Mouse (Mus musculus) adrenal gland, postnatal 25 days (tissue): ENCODE measurements around the gene Txnip. TPM values are rescaled to one million over a fixed set of nuclear protein-coding genes. Genes with fewer than 3 reads are reported as not detected.

Source experiments
- DNase-seq: peaks from one replicate; pipeline ENCODE4 v3.0.0; 2021; ENCODE audit warnings: mixed read lengths
- total RNA-seq: library from RNA; stranded (reverse); gene quantifications from 2 replicates; pipeline ENCODE4 v1.2.3, GENCODE M21; 2021

Gene Txnip
- total RNA-seq, 1 experiment from 2014 or later, result 586 TPM

DNA sequence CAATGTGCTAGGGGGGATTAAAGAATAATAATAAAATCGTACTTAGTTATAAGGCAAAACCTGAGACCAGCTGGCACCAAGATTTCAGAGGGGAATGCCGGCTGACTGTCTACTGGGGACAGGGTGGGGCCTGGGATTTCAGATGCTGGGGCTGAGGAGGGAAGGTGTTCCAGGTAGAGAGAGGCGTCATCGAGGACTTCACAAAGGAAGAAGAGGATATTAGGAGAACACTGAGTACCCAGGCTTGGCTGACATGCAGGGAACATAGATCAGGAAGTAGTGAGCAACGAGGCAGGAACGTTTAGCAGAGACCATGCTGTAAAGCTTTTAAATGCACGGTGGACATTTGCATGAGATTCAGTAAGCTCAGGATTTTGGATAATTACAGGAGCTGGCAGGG is 5.9 kb upstream of the Txnip start:
- no peak for DNase-seq

DNA sequence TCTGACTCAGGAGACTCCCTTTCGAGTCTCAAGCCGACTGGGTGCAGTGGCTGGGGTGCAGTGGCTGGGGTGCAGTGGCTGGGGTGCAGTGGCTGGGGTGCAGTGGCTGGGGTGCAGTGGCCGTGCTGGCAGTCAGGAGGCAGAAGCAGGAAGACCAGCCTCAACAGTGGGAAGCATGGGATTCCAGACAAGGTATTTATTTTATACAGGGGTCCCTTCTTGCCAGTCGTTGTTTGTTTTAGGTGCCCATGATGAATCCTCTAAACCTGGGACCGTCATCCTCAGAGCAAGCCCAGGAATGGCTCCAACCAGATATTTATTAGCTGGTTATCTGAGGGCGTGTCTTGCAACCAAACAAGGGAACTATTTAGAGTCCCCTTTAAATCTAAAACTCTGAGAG is 4.2 kb upstream of the Txnip start:
- DNase-seq, result no peak

DNA sequence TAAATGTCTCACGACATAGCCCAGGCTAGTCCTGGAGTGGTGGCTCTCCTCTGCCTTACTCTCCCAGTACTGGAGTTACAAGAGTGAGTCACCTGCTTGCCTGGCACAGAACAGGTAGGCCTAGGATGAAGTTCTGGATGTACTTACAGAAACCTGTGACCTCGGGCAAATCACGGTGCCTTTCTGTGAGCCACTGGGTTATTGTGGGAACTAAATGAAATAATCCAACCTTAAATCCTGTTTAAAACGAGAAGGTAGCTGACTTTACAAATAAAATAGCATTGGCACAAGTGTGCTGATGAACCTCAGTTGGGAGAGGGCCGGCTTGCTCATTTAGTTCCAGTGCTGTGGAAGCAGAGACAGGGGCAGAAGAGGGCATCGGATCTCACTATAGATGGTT is 3.5 kb upstream of the Txnip start:
- DNase-seq, result no peak

DNA sequence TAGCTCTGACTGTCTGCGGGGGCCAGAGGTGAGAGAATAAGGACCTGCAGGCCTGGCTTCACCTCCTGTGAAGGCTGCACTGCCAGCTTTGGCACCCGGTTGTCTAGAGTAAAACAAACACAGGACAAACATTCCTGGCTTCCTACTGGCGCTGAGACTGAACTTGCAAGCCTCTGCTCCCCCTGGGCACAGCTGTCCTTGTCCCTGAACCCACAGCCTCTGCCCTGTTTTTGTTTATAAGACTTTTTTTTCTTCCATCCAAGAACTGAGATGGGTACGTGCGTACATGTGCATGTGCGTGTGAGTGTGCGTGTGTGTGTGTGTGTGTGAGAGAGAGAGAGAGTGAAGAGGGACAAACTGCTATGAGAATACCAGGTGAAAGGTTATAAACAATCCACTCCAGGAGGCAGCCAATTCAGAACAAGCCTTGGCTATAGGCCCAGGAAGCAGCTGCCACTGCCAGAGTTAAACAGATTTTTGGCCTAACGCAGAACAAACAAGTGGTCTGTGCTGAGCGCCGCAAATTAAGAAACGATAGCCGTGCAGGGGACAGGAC is 2.6 kb upstream of the Txnip start:
- DNase-seq, result peak; percentile 55

DNA sequence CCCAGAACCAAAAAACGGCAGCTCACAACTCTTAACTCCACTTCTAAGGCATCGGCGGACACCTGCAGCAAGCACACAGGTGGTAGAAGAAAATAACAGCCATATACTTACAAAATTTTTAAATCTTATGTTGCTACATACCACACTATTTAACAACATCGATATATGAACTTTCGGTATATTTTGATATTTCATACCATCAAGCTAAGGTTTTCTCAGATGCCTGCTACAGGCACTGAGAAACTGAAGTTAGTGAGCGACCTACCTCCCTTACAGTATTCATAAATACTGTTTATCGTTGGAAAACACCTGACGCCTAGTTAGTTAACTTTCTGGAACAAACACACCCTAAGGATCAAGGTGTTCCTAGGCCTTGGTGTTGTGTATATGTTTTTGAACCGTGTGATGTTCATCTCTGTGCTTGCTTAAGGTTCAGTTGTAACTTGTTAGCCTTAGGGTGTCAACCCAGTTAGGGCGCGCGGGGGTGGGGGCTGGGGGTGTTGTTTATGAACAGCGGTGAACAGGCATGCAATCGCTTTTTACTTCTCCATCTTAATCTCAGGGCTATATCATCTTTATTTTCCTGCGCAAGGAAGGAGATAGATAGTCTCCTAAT is 1.6 kb upstream of the Txnip start:
- DNase-seq, result no peak

DNA sequence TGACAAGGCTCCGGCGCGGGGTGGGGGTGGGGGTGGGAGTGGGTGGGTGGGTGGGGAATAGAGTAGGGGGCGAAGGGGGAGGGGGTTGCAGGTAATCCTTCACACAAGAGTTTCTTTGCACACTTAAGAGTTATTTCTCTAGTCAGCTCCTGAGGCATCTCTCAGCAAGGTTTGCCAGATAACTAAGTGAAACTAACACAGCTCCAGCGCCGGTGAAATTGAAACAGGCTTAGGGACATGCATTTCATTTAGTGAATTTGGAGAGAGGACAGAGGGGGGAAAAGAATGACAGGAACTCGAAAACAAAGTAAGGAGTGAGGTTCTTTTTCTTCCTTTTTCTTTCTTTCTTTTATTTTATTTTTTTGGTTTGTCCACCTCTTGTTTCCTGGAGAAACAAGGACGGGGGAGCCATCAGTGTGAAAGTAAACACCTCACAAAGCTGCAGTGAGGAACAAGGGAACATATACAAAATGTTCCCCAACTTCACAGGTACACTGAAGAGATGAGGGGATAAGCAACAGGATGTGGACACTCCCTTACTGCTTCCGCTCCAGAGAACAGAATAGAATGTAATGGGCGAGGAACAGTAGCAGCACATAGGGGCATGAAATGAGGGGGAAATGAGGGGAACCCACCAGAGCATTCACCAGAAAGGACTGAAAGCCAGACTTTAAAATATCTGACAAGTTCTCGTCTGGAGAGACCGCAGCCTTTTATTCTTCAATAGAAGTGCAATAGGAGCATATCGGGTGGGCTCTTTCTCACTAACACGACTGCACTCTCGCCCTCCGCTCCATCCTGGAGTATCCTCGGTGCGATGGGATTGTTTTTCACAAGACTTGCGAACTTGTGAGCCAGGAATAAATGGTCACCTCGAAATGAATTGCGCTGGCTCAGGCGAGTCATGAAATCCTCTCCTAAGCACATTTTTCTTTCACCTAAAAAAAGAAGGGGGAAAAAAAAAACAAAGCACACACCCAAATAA is 814 bp upstream of the Txnip start:
- no peak for DNase-seq

DNA sequence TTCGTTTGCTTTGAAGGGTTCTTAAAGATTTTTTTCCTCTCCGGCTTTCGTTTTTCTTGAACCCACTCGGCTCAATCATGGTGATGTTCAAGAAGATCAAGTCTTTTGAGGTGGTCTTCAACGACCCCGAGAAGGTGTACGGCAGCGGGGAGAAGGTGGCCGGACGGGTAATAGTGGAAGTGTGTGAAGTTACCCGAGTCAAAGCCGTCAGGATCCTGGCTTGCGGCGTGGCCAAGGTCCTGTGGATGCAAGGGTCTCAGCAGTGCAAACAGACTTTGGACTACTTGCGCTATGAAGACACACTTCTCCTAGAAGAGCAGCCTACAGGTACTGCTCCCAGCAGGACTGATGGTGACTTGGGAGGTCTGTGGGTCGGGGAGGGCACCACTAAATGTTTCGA is 402 bp downstream of the Txnip start:
- DNase-seq, result no peak

DNA sequence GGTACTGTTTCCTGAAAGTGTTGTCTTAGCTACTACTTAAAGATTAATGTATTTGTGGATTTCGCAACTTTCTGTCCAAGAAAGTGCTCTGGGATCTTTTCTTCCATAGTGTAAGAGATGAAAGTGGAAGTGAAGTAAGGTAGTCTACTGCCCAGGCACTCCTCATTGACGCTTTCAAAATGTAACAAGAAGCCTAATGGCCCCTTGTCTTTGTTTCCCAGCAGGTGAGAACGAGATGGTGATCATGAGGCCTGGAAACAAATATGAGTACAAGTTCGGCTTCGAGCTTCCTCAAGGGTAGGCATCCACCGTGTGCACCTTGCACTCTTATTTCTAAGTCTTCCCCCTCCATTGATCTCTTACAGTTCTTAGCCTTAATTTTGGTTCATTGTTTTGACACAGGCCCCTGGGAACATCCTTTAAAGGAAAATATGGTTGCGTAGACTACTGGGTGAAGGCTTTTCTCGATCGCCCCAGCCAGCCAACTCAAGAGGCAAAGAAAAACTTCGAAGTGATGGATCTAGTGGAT is 975 bp downstream of the Txnip start:
- DNase-seq, result no peak

DNA sequence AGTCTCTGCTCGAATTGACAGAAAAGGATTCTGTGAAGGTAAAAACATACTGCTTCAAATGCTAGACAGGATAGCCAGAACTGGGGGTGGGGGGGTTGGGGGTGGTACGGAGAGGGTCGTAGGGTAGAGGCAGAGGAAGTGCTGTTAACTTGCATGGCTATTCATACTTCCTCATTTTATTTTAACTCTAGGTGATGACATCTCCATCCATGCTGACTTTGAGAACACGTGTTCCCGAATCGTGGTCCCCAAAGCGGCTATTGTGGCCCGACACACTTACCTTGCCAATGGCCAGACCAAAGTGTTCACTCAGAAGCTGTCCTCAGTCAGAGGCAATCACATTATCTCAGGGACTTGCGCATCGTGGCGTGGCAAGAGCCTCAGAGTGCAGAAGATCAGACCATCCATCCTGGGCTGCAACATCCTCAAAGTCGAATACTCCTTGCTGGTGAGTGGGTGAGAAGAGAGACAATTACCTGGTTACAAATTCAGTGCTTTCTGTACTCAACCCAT is 1.7 kb downstream of the Txnip start:
- DNase-seq, result no peak

DNA sequence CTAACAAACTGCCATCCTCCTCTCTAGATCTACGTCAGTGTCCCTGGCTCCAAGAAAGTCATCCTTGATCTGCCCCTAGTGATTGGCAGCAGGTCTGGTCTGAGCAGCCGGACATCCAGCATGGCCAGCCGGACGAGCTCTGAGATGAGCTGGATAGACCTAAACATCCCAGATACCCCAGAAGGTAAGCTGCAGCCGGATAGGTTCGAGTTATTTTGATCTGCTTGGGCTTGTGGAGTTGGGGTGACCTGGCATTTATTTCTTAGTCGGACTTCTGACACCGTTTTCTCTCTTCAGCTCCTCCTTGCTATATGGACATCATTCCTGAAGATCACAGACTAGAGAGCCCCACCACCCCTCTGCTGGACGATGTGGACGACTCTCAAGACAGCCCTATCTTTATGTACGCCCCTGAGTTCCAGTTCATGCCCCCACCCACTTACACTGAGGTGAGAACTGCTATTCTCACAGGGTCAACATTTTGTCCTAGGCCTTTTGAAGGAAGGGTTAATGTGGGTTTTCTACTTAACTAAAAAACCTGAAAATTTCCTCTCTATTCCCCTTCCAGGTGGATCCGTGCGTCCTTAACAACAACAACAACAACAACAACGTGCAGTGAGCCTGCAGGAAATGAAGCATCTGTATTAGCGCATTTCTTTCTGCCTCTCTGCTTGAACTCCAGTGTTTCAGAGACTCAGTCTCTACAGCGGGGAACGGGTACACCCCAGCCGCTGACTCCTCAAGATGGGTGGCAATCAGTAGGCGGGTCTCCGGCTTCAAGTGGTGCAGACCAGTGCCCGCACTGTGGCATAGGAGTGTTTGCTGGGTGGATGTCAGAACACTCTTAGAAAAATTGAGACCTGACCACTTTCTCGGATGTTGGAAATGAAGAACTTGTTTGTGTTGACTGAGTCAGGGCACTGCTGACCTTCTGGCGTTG is 2.4 kb downstream of the Txnip start:
- DNase-seq, result no peak

DNA sequence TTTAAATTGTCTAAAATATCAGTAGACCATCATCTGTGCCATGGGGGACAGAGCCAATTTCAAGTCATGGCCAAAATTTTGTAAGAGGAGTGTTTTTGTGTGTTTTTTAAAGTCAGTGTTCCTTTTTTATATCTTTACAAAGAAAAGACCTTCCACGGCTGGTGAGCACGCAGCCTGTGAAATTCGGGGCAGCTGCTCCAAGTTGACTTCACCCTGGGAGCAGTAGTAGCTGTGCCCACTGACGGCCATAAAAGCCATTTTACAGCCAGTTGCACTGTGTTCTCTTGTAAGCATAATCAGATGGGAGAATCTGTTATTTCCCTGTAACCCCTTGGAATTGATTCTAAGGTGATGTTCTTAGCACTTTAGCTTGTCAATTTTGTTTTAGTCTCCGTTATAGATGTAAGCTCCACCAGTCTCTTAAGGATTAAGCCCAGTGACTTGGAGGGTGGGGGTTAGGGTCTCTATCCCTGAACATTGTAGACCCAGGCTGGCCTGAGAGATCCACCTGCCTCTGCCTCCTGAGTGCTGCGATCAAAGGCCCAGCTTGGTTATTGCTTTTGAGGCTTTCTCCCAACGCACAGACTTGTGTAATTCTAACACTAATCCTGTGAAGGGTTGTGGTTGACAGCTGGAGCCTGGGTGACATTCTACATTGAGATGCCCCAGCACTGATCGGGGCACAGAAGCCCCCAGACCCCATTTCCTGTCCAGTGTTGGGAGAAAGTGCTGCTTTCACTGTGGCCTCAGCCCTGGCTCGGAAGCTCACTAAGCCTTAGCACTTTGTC is 3.3 kb downstream of the Txnip start:
- DNase-seq, result no peak

DNA sequence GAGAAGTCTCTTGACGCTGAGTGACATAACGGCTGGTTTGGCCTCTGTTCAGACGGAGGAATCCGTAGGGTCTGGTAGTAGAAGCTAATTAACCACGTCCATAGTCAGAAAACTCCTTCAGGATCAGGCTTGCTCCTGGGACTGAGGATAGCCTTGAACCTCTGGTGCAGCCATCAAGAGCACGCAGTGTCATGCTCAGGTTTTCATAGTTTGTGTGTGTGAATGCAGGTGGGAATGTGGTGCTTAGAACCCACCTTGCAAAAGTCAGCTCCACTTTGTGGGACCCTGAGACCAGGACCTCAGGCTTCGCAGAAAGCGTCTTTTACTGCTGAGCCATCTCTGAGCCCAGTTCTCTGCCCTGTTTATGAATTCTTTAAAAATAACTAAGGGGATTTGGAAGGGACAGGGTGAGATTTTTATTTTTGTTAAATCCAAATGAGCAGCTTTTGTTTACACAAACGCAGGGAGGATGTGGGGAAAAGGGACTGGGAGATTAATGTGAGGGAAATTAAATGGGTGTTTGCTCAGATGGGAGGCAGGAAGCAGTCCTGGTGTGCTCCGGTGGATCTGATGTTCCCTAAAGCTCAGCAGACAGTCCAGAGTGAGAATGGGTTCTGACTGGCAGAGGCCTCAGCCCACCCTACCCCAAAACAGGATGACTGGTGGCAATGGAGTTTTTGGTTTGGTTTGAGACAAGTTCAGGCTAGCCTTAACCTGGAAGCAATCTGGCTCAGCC is 4.4 kb downstream of the Txnip start:
- no peak for DNase-seq

DNA sequence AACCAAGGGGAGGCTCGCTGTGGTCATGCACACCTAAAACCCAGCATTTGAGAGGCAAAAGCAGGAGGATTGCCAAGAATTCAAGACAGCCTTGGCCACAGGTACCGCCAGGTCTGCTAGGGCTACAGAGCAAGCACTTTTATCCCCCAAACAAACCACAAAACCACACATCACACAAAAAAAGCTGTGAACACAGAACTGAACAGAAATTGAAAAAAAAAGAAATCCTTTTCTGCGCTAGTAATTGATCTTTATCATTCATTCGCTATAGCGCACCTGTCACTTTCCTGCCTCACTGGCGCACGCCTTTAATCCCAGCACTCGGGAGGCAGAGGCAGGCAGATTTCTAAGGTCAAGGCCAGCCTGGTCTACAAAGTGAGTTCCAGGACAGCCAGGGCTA is 5.5 kb downstream of the Txnip start:
- DNase-seq, result no peak

DNA sequence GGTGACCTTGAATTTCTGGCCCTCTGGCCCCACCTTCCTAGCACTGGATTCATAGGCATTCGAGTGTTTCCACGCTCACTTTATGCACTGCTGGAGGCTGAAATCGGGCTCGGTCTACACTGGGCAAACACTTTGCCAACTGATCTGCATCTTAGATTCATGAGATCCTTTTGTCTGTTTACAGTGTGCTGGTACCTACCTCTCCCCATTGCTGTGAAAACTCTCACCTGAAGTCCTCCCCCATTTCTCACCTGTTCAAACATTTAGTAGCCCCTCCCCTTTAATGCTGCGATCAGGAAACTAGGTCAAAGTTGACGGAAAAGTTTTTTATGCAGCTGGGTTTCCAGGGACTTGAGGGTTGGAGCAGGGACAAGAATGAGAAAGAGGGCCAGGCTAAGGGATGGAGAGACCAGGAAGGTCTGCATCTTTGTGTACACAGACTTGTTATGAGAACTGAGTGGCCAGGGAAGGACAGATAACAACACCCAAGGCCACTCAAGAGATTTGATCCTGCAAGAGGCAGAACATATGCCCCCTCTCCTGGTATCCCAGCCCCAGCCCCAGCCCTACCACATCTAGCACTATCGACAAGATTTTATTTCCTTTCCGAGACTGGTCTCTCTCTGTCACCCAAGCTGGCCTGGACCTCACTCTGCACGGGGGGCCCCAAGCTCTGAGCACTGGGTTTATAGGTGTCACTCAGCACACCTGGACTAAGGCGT is 6.3 kb downstream of the Txnip start:
- DNase-seq, result no peak

DNA sequence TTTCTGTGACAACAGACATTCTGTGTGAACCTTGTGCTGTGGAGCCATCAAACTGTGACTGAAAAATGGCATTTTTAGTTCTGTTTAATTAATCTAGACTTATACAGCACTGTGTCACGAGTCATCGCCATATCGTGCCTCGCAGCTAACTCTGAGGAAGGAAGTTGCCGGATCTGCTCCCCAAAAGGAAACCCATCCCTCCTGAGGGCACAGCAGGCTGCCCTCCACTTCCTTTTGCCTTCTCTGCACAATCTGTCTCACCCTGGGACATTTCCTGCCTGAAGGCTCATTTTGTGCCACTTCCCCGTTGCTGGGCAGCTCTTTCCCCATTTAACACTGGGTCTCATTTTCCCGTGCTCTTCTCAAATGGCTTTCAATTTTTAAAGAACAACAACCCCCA is 6.9 kb downstream of the Txnip start:
- no peak for DNase-seq

DNA sequence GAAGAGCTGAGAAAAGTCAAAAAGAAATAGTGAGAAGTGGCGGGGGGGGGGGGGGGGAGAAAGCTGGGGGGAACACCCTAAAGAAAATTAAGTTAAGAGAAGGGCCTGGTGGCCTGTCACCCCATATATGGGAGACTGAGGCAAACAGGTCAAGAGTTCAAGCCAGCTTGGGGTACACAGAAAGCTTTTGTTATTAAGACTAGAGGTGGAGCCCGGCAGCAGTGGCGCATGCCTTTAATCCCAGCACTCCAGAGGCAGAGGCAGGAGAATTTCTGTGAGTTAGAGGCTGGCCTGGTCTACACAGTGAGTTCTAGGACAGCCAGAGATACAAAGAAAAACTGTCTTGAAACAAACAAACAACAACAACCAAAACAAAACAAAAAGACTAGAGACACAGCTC is 7.3 kb downstream of the Txnip start:
- no peak for DNase-seq

DNA sequence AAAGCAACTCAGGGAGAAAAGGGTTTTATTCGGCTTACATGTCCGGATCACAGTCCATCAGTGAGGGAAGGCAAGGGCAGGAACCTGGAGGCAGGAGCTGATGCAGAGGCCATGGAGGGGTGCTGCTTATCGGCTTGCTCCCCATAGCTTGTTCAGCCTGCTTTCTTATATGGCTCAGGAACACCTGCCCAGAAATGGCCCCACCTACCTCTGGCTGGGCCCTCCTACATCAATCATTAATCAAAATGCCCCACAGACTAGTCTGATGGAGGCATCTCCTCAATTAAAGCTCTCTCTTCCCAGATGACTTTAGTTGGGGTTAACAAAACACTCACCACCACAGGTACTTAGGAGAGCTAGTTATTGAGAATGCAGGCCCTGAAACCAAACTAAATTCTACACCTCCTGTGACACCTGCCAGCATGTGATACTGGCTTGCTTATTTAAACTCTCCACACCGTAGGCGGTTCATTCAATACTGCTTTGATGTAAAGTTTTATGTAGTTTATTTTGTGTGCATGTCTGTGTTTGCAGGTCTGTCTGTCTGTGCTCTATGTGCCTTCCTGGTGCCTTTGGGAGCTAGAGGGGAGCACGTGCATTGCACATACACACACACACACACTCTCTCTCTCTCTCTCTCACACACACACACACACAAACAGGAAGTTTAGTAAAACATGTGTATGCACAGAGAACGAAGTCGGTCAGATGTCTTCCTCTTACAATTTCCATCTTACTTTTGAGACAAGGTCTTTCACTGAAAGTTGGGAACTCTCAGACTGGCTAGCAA is 9.1 kb downstream of the Txnip start:
- DNase-seq, result no peak

DNA sequence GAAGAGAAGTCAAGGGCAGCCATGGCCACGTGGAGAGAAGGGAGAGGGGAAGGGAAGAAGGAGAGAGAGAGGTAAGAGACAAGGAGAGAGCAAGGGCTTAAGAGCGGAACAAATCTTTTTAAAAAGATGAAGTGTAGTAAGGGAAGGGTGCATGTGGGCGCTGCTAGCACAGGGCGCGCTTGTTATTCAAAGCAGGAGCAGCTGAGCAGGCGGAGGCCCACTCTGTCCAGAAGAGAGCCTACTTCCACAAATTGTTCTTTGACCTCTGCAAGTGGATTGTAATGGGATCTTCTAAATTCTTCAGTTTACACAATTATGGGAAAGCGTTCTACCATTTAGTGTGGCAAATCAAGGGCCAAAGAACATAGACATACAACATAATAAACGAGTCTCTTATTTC is 10.8 kb downstream of the Txnip start:
- no peak for DNase-seq

DNA sequence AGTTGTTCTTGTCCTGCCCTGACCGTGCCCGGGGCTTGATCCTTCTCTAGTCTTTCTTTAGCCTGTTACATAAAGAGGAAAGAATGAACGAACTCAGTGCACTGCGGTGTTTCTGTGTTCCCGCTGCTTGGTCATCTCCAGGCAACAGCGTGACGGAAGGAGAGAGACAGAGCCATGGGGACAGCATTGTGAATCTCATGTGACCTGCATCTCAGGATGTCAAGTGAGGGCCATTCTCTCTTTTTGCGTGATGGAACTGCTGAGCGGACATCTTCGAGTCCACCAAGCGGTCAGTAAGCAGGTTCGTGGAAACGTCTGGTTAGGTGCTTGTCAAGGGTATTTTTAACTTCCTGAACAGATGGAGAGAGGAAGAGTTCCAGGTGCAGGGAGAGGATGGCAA is 11.7 kb downstream of the Txnip start:
- no peak for DNase-seq
